Mouse (Mus musculus): ENCODE measurements around the gene Anxa11.
A peak's percentile ranks its signal among the peaks of the same experiment; 100 is the strongest.
"Not testable (repeated sequence)": the region's sequence is repeated elsewhere in the genome, so short reads cannot be mapped to it uniquely, and the experiment has no call there.

The Anxa11 gene

DNA sequence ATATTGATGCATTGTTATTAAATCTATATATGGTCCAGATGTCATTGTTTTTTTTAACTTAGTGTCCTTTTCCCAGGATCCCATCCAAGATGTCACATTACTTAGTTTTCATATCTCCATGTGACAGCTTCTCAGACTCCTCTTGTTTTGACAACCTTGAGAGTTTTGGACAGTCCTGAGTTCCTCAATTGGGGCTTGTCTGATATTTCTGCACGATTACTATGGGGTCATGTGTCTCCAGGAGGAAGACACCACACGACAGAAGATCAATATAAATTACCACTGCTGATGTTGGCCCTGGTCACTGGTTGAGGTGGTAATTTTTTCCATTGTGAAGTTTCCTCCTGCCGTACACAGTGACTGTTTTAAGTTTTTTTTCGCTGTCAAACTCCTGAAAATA lies 377 bp upstream of the Anxa11 start:
- DNase-seq, result no peak

DNA sequence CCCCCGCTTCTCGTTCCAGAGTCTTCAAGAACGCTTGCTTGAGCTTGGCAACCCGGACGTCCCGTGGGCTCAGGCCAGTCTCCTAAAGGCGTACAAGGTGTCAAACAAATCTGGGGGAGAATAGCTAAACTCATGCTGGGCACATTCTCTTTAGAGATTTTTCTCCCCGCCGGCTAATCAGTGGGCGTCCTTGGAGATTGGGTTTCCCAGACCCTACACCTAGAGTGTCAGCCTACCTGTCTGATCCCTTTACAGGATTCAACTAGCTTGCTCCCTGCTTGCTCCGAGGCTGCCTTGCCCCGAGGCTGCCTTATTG lies 690 bp downstream of the Anxa11 start:
- DNase-seq, result no peak

DNA sequence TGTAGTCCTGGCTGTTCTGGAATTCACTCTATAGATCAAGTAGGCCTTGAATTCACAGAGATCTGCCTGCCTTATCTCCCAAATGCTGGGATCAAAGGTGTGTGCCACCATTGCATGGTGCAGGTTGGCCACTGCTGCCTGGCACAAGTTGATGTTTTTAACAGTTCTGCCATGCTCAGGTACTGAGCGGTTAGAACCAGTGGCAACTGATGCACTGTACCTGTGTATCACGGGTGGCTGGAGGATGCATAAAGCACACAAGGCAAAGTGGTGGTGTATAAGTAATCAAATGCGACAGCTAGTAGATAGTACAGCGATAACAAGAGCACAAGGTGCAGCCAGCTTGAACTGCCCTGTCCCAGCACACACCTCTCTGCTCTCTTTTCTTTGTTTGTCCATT lies 2.4 kb downstream of the Anxa11 start:
- DNase-seq, result no peak

DNA sequence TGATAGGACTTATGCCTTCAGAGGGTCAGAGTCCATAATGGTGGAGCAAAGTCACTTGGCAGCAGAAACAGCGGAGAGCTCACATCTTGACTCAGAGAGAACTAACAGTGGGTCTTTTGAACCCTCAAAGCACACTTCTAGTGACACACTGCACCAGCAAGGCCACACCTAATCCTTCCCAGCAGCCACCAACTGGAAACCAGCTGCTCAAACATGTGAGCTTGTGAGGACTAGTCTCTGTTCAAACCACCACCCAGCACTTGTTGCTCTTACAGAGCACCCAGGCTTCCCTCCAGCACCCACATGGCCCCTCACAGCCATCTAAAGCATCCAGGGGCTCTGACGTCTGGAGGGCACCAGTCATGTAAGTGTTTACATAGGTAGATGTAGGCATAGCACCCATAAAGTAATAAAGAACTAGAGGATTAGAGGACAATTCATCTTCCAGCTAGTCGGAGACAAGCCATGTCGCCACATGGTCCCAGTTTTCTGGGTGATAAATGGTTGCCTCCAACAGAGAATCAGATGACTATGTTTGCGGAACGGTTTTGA lies 4.0 kb downstream of the Anxa11 start:
- DNase-seq, result no peak

DNA sequence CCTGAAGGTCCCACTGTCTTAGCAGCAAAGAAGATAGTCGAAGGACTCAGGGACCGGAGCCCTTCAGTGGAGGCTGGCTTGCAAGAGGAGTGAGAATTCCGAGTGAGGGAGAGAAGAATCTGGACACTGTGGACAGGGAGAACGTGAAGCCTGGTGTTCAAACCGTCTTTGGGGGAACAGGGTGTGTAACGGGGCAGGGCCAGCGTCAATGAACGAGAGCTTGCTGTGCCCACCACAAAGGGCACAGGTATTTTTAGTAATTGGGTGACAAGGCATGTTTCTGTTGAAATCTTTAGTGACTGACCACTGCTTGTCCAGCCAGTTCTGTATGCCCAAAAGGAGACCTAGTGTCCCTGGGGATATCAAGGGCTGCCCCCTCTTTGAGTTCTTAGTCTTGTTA lies 4.6 kb downstream of the Anxa11 start:
- DNase-seq, result no peak

DNA sequence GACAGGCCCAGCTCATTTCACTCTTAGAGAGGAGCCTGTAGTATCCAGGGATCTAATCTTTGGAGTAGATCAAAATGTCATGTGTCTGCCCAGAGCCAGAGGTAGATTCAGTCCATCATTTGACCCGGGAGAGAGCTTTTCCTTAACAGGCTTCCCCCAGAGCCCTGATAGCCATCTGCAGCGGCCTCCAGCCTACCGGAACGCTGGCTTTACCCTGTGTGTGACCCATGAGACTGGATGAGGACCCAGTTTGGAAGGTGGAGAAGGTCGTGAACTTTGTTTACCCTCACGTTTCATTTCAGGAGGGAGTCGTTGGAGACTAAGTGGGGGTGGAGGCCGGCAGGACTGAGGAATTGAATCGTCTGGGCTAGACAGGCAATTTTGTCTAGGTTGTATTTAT lies 5.7 kb downstream of the Anxa11 start:
- no peak for DNase-seq

DNA sequence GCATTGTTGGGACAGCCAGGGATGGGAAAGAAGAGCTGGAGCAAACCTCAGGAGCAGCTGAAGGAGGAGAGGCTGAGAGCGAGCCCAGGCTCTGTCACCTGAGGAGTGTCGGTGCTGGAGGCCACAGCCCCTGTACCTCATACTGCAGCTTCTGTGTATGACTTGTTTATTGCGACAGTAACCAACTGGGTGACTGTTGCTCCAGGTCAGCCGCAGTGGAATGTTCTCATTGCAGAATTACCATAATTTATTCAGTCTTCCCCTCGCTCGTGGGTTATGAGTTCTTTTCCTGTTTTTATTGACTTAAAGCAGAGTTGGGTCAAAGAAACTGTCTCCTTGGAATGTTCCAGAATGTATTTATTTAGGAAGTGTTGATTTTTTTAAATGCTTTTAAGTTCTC lies 6.3 kb downstream of the Anxa11 start:
- no peak for DNase-seq

DNA sequence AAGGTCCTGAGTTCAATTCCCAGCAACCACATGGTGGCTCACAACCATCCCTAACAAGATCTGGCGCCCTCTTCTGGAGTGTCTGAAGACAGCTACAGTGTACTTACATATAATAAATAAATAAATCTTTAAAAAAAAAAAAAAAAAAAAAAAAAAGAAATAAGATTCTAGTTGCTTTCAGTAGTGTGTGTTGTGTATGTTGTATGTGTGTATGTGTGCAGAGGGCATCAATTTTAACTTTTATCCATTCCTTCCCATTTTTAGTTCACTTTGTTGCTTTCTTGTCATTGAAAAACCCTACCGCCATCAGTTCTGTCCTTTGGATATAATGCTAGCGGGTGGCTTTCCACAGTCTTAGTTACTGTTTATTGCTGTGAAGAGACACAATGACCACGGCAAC lies 6.8 kb downstream of the Anxa11 start:
- DNase-seq, result not testable (repeated sequence)

DNA sequence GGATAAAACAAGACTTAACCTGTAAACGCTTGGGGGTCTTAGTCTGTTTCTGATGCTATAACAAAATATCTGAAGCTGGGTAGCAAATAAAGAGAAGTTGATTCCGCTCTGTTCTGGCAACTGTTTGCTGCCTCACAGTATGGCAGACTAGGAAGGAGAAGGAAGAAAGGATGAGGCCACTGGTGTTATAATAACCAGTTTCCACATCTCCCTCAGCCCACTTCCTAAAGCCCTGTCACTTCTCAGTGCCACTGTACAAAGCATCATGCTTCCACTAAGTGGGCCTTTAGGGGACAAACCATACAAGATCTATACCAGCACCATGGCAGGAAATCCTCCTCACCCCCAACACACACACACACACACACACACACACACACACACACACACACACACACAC lies 8.5 kb downstream of the Anxa11 start:
- DNase-seq, result no peak

DNA sequence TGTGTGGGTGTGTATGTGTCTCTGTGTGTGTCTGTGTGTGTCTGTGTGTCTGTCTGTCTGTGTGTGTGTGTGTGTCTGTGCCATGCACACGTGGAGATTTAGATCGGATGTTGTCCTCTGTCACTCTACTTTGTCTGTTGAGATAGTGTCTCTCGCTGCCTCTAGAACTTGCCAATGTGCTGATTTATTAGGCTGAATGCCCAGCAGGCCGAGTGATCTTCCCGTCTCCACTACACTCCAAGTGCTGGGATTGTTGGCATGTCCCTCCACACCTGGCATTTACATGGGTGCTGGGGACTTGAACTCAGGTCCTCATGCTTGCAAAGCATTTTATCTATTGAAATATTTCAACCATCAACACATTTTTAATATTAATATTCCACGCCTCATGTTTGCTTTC lies 9.2 kb downstream of the Anxa11 start:
- no peak for DNase-seq

DNA sequence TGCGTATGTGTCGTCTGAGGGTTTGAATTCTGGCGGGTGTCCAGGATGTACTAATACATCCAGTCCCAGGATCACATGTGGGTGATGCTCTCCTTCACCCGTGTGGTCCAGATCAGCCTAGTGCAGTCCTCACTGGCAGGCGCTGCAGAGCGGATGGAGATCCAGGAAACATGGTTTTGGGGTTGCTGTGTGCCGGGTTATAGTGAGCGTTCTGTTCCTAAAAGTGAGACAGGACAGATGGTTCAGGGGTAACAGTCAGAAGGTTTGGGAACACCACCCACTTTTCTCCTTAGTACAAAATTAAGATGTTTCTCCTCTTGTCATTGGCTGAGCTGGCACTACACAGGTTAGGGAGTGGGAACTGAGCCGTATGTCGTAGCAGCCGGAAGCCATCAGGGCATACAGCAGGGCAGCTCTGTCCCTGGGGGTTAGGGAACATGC lies 10.2 kb downstream of the Anxa11 start:
- no peak for DNase-seq

DNA sequence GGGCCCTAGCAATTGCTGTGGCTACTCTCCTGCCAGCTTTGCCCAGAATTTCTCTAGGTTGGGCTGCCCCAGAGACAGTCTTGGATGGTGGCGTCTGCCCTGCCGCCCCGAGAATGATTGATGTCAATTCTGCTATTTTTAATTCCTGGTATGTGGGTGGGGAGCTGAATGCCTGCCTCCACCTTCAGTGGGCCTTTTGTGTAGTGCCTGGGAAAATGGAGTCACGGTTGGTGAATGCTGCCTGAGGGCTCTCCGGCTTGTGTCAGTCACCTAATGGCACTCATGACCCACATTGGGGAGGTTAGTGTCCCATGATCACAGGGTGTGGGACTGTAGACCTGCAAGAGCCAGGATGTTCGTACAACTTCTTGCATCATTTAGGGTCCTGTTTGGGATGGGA lies 11.3 kb downstream of the Anxa11 start:
- DNase-seq, result no peak

DNA sequence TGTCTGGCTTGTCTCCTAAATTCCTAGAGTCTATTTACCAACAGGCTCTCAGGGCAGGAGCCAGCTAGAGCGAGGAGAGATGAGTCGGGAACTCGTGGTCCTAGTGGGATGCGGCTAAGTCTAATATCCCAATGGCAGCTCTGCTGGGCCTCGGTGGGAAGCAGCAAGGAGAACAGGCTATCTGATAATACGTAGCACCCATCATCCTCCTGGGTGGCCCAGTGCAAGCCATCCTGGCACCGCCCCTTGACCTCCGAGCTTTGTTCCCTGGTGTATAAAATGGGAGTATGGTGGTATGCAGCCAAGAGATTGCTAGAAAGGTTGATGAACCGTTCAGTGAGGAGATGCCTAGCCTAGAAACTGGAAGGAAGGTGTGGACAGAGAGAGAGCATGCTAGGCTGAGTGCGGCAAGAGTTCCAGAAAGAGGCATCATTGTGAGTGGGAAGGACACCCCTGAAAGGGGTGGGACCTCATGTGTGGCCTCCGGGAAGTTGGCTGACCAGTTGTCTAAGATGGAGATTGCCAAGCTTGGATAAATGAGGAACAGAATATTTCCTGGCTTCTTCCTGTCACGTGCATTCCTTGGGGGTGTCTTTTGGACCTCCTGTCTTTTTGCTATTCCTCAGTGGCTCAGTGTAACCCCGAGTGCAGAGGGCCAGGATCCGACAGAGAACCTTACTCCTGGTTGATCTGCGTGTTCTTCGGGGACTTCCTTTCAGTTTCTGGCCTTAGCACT lies 11.9 kb downstream of the Anxa11 start:
- DNase-seq, result no peak

DNA sequence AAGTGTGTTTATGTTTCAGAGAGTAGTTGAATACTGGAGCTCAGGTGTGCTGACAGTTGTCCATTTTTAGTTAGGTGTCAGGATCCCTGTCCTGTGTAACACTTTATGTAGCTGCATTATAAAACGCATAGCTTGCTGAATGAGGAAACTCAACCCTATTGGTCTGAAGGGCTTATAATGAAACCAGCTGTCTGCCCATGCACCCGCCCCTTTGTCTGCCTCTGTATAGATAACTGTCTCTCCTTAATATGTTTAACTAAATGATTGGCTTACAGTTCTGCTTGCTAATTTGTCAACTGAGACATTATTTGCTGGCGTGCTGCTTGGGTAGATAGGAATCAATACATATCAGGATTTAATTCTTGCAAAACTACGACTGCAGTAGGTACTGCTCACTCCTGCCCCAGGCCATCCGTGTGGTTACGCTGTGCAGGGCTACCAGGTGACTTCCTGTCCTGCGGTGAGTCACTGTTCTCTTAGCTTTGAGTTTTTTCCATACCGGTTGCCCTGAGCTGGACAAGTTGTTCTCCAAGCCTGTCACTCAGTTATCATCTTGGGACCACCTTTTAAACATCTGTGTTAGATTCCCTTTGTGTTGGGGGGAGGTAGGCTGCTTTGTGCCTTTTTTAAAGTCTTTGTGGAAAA lies 13.4 kb downstream of the Anxa11 start:
- peak in 1 of 2 experiments; percentile 18 for DNase-seq

DNA sequence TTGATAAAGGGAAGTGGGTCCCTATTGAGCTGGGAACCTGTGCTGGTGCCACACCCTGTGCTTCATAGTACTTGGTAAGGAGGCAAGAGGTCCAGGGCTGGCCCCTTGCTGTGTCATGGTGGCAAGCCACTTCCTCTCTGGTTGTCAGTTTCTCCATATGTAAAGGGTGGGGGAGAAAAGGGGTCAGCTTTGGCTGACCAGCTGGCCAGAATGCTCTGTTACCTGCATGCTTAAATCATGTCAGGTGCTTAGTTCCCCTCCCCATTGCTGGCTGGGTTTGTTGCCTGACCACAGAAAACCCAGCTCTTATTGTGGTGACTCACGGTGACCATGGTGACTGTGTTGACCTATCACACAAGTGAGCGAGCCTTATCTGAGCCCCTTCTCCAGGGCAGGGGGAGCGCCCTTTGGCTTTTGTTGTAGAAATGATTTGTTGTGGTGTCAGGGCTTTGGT lies 15.2 kb downstream of the Anxa11 start:
- DNase-seq, result peak; percentile 44 to 55

DNA sequence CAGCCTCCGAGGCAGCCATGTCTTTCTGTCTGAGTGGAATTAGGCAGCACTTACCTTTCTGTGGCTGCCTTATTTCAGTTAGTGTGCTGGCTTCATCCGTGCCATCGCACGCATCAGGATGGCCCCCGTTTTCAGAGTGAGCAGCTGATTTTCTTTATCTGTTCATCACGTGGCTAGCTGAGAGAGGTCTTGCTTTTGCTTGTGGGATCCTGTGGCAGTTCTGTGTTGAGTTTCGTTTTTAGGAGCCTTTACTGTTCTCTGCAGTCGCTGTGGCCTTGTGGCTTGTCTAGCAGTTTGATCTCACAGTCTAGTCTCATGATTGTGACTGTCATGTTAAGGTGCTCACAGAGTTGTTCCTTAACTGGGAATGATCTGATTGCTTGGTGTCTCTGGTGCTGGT lies 16.0 kb downstream of the Anxa11 start:
- peak in 1 of 2 experiments; percentile 16 for DNase-seq

DNA sequence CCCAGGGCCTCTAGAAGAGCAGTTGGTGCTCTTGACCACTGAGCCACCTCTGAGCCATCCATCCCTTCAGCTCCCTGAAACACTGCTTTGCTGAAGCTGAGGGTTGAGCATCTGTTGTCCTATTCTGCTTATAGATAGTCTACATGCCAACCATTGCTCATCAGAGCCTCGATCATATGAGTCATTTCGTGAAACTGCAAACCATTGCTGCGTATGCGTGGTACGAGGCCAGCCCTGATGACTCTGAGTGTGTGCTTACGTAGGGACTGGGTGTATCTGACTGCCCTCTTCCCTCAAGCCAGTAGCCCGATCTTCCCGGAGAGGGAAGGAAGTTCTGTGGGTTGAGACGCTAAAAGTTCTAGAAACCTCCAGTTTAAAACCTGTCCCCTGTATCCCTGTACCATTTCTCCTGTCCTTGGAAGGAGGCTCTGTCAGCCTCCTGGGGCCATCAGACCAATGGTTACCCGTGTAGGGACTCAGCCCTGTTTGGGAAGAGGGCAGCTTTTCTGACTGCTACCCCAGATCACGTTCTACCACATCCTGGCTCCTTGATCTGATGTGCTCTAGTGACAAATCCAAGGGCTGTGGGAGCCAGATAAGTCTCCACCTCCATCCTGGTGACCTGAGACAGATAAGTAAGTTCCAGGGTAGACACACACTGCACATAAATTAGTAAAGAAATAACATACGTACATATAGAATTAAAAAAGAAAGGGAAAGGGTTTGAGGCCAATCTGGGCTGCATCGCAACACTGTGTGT lies 20.0 kb downstream of the Anxa11 start:
- no peak for DNase-seq

DNA sequence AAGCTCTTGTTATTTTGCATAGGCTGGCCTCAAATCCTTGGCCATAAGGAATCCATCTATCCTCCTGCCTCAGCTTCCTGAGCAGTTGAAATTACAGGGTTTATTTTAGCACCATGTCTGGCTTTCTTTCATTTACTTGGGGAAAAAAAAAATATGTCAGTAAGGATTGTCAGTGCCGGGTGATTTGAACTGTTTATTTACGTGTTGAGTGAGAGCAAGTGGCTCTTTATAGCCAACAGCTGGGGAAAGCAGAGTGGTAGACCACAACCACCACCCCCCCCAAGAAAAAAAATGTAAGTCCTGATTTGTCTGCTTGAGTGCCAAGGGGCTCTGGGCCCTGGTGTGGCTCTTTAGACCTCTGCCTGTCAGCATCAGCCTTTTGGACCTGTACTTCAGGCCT lies 21.8 kb downstream of the Anxa11 start:
- DNase-seq, result no peak

DNA sequence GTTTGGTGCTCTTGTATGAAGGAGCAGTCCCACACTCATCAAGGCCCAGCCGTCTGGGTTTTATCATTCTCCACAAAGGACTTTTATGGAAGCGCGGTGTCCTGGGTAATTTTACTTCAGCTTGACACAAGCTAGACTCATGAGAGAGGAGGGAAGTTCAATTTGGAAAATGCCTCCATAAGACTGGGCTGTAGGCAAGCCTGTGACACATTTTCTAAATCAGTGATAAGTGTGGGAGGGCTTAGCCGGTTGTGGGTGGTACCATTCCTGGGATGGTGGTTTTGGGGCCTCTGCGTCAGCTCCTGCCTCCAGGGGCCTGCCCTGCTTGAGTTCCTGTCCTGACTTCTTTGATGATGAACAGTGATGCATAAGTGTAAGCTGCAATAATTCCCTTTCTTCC lies 23.3 kb downstream of the Anxa11 start:
- DNase-seq, result no peak

DNA sequence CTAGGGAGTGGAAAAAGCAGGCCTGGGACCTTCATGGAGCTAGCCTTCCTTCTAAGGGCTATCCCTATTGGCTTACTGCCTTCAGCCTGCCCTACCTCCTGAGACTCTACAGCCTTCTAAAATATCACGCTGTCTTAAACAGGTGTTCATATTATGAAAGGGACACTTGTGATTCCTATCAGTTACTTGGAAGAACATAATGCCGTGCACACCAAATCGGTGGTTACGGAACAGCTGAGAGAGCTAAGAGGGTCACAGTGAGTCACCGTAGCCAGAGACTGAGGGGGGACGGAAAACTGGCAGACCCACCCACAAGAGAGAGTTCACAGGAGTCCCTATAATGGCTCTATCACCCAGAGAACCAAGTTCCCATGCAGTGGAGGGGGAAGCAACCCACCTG lies 24.4 kb downstream of the Anxa11 start:
- DNase-seq, result no peak

DNA sequence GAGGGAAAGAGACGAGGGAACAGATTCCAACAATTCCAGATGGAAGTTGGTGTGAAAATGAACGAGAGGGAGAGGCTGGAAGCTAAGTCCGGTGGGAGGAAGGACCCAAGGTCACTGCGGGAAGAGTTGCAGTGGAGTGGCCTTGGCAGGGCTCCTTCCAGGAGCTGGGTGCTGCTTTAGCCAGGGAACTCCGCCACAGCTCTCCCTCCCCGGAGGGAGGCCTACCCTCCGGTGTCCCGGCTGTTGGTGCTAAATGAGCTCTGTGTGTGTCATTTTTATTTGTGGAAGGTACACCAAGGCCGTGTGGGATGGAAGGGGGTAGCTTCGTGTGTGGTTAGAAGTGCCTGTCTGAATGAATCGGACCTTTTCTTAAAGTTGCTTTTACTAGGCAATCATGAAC lies 24.9 kb downstream of the Anxa11 start:
- no peak for DNase-seq

DNA sequence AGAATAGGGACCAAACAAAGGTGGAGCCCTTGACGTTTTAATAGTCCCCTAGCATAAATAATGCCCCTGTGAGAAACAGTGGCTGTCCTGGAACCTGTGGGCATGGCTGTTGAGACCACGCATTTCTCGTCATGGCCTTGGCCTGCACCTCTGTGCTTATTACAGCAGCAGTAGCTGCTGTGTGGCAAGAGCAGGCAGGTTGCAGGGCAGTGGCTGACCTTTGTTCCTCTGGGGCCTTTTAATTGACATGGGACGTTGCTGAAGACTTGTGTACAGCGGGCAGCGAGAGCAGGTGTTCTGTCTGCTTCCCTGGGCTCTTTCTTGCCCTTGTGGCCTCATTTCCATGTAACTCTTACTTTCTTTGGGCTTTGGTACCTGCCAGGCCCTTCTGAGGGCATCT lies 25.9 kb downstream of the Anxa11 start:
- no peak for DNase-seq

DNA sequence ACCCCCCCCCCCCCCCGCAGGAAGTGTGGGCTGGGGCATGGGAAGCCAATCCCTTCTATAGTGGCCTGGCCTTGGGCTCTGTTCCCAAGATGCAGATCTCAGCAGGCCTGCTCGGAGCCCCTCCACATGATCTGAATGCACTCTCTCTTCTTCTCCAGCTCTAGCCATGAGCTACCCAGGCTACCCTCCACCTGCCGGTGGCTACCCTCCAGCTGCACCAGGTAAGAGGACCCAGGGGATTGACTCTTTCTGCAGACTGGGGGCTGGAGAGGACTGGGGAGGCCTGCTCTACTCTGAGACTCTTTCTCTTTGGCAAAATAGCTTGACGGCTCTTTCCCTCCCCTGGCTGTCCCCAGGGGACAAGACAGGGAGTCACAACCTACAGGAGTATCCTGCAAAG lies 26.8 kb downstream of the Anxa11 start:
- DNase-seq, result no peak
